Mouse (Mus musculus): ENCODE measurements around the gene Enkd1. TPM values are rescaled to one million over a fixed set of nuclear protein-coding genes. Genes with fewer than 3 reads are reported as not detected.
A peak's percentile ranks its signal among the peaks of the same experiment; 100 is the strongest.

Enkd1 gene
- total RNA-seq, 2 experiments from 2014 or later: 0.47 to 0.69 TPM

DNA sequence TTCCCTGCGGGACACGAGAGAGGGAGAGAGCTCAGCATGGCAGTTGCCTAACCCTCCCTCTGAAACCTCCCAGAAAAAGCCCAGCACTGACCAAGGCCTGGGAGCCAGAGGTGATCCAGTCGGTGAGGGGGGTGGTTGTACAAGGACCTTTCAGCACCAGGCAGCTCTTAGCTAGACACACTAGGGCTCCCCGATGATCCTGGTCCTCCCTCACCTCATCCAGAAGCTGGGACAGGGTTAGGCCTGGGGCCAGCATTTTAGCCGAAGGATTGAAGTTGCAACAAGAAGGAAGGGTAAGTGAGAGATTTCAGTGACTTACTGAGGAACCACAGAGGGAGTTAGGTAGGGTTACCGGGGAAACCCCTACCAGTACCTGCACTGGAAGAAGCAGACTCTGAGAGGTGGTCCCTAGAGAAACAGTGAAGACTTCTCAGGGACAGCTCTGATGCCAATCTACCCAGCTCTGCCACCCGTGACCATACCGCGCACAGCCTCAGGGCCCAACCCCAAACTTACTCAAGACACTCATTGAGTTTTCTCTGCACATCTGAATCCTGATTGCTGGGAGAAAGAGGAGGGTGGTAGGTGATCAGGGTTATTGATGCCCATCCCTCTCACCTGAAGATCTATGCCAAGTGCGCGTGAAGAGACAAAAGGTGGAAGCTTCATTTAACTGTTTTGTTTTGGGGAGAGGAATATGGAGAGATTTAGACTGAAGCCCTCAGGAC lies 8.4 kb downstream of the Enkd1 start:
- H3K4me3 ChIP-seq: peak overlapping the region; percentile 87
- intact Hi-C loops (cut with DNase I): no loop called here

DNA sequence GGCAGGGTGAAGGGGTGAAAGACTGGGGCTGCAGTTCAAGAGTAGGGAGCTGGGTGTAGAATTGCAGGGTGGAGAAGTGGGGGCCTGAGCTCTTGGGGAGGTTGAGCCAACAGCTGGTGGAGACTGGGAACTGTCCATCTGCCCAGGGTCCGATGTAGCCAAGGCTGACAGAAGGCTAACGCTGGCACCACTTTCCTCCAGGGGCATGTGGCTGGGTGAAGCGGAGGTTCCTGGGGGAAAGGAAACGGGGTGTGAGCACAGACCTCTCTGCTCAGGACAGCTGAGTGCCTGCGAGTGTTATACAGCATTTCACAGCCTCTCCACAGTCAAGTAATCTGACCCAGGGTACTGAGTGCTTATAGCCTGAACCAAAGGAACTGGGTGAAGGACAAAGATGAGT lies 9.3 kb downstream of the Enkd1 start:
- no peak for TF ChIP-seq CTCF (IDR thresholded peaks at IDR 0.05)
- intact Hi-C loops (cut with DNase I): no loop called here
- H3K27ac ChIP-seq: no peak overlapping the region
- no peak overlapping the region for H3K4me3 ChIP-seq
- no peak for DNase-seq

More for the DNA sequence above, 8.4 kb downstream of the Enkd1 start:
- TF ChIP-seq CTCF (IDR thresholded peaks at IDR 0.05): no peak
- no peak for DNase-seq
- no peak overlapping the region for H3K27ac ChIP-seq

DNA sequence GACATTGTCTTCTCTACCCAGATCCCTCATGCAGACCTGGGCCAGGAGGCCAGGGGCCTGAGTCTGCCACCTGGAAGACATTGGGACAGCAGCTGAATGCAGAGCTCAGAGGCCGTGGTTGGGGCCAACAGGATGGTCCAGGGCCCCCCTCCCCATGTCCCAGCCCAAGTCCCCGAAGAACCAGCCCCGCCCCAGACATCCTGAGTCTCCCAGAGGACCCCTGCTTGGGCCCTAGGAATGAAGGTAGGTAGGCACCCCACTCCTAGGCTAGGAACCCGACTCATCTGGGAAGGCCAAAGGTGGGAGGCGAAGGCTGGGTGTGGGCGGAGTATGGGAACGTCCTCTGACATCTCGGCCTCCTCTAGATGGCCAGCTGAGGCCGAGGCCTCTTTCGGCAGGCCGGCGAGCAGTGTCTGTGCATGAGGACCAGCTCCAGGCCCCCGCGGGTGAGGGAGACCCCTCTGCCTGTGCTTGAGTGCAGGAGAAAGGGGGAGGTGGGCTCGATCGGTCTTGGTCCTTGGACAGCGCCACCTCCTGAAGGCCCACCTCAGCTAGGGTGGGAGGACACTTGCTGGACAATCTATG lies 10.7 kb downstream of the Enkd1 start:
- no peak for TF ChIP-seq CTCF (IDR thresholded peaks at IDR 0.05)
- H3K4me3 ChIP-seq: no peak overlapping the region
- no peak overlapping the region for H3K27ac ChIP-seq
- intact Hi-C loops (cut with DNase I): no loop called here
- no peak for DNase-seq

DNA sequence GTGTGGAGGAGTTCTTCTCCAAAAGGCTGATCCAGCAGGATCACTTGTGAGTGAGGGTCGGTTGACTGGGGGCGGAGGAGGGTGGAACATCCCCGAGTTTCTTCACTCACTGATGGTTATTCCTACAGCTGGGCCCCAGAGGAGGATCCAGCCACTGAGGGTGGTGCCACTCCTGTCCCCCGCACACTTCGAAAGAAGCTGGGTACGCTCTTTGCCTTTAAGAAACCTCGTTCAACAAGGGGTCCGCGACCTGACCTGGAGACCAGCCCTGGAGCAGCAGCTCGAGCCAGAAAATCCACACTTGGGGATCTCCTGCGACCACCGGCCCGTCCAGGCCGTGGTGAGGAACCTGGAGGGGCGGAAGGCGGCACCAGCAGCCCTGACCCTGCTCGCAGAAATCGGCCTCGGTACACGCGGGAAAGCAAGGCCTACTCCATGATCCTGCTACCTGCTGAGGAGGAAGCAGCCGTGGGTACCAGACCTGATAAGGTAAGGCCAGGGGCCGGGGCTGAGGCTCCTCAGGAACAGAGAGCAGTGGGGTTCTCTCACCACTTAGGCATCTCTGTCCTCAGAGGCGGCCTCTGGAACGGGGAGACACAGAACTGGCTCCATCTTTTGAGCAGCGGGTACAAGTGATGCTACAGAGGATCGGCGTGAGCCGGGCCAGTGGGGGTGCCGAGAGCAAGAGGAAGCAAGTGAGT lies 12.8 kb downstream of the Enkd1 start:
- no peak for DNase-seq
- no peak overlapping the region for H3K27ac ChIP-seq
- intact Hi-C loops (cut with DNase I): no loop called here
- no peak overlapping the region for H3K4me3 ChIP-seq
- no peak for TF ChIP-seq CTCF (IDR thresholded peaks at IDR 0.05)

DNA sequence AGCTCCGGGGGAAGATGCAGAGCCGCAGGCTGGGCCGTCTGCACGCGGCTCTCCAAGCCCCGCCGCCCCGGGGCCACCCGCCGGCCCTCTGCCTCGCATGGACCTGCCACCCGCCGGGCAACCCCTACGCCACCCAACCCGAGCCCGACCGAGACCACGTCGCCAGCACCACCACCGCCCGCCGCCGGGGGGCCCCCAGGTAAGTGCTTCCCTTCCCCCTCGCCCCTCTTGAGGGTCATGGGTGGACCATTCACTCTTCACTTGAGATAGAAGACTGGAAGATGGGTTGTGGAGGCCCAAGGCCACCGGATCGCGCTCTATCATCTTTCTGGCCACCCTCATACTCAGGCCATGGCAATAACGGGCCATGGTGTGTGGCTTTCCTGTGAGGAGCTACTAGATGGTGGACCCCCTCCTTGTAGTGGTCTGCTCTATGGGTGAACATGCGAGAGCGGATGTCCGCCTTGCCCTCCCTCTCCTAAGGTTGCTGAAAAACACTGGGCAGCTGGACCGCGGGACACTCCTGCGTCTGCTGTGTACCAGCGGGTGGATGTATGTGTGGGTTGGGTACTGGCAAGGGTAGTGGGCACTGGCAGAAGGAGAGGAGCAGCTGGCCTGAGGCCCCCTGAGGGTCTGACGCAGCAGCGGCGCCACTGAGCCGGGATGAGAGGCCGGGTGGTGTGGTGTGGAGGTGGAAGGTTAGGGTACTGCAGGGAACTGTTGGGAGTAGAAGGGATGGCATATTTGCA lies 13.8 kb downstream of the Enkd1 start:
- H3K4me3 ChIP-seq: peak overlapping the region; percentile 71
- 0 out of 2 replicates have a peak, but pooled peaks have one; percentile 8 for TF ChIP-seq CTCF (IDR thresholded peaks at IDR 0.05)
- DNase-seq: no peak

DNA sequence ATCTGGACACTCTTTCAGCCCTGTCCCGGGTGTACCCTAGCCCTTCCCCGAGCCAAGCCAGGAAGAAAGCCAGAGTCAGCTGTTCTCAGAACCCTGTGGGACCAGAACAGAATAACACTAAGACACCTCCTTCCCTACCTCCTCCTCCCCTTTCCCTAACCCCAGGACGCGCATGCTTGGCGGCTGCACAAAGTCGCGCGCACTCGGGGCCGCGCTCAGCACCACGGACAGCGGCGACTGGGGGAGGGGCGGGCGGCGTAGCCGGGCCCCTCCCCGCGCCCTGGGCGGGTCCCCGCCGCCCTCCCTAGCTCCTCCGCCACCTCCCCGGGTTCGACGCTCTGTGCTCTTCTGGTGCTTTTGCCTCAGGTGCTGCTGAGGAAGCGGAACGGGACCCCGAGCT lies 14.4 kb downstream of the Enkd1 start:
- DNase-seq: peak; percentile 78
- intact Hi-C loops (cut with DNase I): no loop called here
- no peak for TF ChIP-seq CTCF (IDR thresholded peaks at IDR 0.05)
- H3K27ac ChIP-seq: no peak overlapping the region
- peak overlapping the region; percentile 71 for H3K4me3 ChIP-seq

More for the DNA sequence above, 13.8 kb downstream of the Enkd1 start:
- no peak overlapping the region for H3K27ac ChIP-seq
- intact Hi-C loops (cut with DNase I): no loop called here

DNA sequence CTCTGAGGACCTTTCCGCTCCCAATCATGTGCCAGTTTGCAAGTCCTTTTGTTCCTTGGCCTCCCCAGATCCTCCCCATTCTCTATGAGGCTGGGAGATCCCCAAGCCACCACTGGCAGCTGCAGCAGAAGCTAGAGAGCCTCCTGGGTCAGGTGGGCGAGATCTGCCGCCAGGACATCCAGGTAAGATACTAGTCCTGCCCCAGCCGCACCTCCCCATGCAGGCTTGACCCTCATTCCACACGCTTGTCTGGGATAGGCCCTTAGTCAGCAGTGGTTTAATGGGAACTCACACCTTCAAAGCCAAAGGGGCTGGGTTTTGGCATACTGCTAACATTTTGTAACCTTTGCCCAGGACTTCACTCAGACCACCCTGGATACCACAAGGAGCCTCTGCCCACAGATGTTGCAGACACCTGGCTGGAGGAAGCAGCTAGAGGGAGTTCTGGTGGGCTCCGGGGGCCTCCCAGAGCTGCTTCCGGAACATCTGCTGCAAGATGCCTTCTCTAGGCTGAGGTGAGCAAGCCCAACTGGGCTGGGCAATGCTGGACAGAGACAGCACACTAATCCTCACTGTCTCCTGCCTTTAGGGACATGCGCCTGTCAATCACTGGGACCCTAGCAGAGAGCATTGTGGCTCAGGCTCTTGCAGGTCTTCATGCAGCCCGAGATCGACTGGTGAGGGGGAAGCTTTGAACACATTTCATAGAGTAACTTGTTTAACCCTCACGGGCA lies 15.4 kb downstream of the Enkd1 start:
- Histone ChIP-seq H3K4me3 (no peak overlapping the region), H3K27ac (no peak overlapping the region)
- no peak for TF ChIP-seq CTCF (IDR thresholded peaks at IDR 0.05)
- no peak for DNase-seq
- intact Hi-C loops (cut with DNase I): no loop called here

DNA sequence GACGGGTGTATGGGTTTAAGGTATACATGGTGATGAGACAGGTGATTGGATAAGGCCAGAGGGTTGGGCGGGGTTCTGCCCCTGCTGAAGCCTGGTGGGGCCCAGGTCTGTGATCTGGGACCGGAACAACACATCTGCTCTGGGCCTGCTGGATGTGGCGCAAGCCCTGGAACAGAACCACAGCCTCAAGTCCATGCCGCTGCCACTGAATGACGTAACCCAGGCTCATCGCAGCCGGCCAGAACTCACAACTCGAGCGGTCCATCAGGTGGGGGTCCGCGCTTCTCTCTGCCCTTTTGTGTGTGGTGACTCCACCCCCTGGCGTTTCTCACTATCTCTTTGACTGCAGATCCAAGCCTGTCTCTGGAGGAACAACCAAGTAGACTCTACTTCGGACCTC lies 17.0 kb downstream of the Enkd1 start:
- H3K4me3 ChIP-seq: no peak overlapping the region
- no peak overlapping the region for H3K27ac ChIP-seq
- intact Hi-C loops (cut with DNase I): no loop called here
- DNase-seq: no peak
- TF ChIP-seq CTCF (IDR thresholded peaks at IDR 0.05): no peak

DNA sequence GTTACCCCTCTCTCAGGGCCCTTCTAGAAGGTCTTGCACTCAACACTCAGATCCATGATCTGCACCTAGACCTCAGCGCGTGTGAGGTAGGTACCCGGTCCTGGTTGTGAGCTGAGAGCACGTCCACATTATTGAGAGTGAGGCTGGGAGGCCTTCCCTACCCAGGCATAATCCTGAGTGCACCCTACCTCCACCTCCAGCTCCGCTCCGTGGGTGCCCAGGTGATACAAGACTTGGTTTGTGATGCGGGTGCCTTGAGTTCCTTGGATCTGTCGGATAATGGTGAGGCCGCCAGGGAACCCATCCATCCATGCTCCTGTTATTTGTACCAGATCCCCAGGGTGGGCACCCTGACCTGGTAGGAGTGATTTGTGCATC lies 18.0 kb downstream of the Enkd1 start:
- H3K27ac ChIP-seq: no peak overlapping the region
- intact Hi-C loops (cut with DNase I): loop anchor here (10.0 kb wide), 1 partner anchor 95 kb away; no protein-coding TSS in a partner anchor
- TF ChIP-seq CTCF (IDR thresholded peaks at IDR 0.05): no peak
- DNase-seq: no peak
- no peak overlapping the region for H3K4me3 ChIP-seq

DNA sequence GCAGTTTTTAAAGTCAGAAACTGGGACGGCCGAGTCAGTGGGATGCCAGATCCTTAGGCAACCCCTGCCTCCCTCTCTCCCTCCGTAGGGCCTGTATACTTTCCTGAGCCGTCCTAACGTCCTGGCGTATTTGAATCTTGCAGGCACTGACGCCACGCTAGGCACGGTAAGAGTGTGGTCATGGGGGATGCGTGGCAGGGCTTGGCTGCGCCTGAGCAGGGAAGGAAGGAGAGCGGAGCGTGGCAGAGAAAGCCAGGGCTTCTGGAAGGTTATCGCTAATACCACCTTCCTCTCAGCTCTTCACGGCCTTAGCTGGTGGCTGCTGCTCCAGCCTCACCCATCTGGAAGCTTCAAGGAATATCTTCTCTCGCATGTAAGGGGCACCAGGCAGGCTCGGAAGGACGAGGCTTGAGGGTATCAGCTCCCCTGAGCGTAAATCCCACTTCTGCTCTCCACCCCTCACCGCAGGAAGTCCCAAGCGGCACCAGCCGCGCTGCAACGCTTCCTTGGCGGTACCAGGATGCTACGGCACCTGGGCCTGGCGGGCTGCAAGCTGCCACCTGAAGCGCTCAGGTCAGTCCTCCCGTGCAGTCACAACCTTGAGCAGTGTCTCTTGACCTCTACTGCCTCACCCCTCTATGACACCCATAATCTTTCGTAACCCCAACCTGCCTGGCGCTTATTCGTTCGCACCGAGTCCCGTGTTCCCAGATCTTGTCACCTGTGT lies 18.6 kb downstream of the Enkd1 start:
- no peak for DNase-seq
- H3K4me3 ChIP-seq: no peak overlapping the region
- intact Hi-C loops (cut with DNase I): loop anchor here (10.0 kb wide), 1 partner anchor 95 kb away; no protein-coding TSS in a partner anchor
- TF ChIP-seq CTCF (IDR thresholded peaks at IDR 0.05): no peak
- H3K27ac ChIP-seq: no peak overlapping the region

DNA sequence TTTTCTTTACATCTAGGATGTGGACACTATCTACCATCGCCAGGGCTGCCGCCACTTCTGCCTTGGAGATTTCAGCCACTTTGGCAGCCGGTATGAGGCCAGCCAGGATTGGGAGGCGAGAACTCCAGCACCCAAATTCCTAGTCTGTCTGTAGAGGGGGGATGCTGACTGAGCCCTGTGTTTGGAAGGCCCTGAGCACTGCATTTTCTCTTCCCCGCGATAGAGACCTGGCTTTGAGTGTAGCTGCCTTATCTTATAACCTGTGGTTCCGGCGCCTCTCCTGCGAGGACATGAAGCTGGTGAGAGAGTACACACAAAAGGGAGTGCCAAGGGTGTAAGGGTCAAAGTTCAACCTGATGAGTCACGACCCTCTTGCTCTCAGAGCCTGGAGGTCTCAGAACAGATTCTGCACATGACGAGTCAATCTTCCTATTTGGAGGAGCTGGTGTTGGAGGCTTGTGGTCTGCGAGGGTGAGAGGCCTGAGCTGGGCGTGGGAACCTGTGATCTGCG lies 19.7 kb downstream of the Enkd1 start:
- intact Hi-C loops (cut with DNase I): loop anchor here (10.0 kb wide), 1 partner anchor 93 kb away; no protein-coding TSS in a partner anchor
- Histone ChIP-seq H3K4me3 (no peak overlapping the region), H3K27ac (no peak overlapping the region)
- no peak for TF ChIP-seq CTCF (IDR thresholded peaks at IDR 0.05)
- no peak for DNase-seq
